Mouse (Mus musculus) ES-Bruce4 (cell line): ENCODE measurements around the gene Myo10. TPM values are rescaled to one million over a fixed set of nuclear protein-coding genes. Genes with fewer than 3 reads are reported as not detected.

Source experiments
- H3K27ac ChIP-seq: 2 replicates; pipeline ENCODE4 v1.5.1; 2012; ENCODE audit warnings: low read length, inconsistent platforms; ENCODE audit not compliant: insufficient read depth
- H3K27me3 ChIP-seq: 2 replicates; pipeline ENCODE4 v1.6.1; 2012; ENCODE audit warnings: mild to moderate bottlenecking, low read length, inconsistent platforms; ENCODE audit not compliant: control insufficient read depth, poor library complexity, insufficient read depth, severe bottlenecking
- H3K36me3 ChIP-seq: 2 replicates; pipeline ENCODE4 v1.6.1; 2012; ENCODE audit warnings: inconsistent platforms, mild to moderate bottlenecking, low read length, moderate library complexity; ENCODE audit not compliant: control insufficient read depth, poor library complexity, insufficient read depth, severe bottlenecking
- H3K4me1 ChIP-seq: one replicate; pipeline ENCODE4 v1.8.1; 2011; ENCODE audit warnings: low read length; ENCODE audit not compliant: control insufficient read depth, insufficient read depth
- H3K4me3 ChIP-seq: 2 replicates; pipeline ENCODE4 v1.5.1; 2011; ENCODE audit warnings: low read depth, mild to moderate bottlenecking, low read length
- H3K9ac ChIP-seq: 2 replicates; pipeline ENCODE4 v1.6.1; 2012; ENCODE audit warnings: low read depth, mild to moderate bottlenecking, inconsistent platforms; ENCODE audit not compliant: poor library complexity, severe bottlenecking
- H3K9me3 ChIP-seq: replicated peaks from 2 replicates; pipeline ENCODE4 v1.6.1; 2012; ENCODE audit warnings: mild to moderate bottlenecking, low read length, inconsistent platforms; ENCODE audit not compliant: control insufficient read depth, poor library complexity, insufficient read depth, severe bottlenecking
- CTCF ChIP-seq: IDR thresholded peaks from one replicate; pipeline ENCODE4 v1.8.1; 2011; ENCODE audit warnings: low read depth, low read length
- EP300 ChIP-seq: IDR thresholded peaks from 2 replicates; pipeline ENCODE4 v1.6.1; 2011; ENCODE audit warnings: low read depth, low read length; ENCODE audit not compliant: insufficient read depth
- POLR2A ChIP-seq: IDR thresholded peaks from one replicate; pipeline ENCODE4 v1.8.1; 2011; ENCODE audit warnings: low read length; ENCODE audit not compliant: insufficient read depth
- polyA plus RNA-seq: library from polyadenylated mRNA; stranded (reverse); fragments of >200 nt; gene quantifications from 2 replicates; pipeline ENCODE4 v1.2.4, GENCODE M21; 2011; ENCODE audit warnings: low read depth; ENCODE audit not compliant: missing spikeins, insufficient read depth, insufficient read length

Gene Myo10
- polyA plus RNA-seq, 1 experiment: 171 TPM

DNA sequence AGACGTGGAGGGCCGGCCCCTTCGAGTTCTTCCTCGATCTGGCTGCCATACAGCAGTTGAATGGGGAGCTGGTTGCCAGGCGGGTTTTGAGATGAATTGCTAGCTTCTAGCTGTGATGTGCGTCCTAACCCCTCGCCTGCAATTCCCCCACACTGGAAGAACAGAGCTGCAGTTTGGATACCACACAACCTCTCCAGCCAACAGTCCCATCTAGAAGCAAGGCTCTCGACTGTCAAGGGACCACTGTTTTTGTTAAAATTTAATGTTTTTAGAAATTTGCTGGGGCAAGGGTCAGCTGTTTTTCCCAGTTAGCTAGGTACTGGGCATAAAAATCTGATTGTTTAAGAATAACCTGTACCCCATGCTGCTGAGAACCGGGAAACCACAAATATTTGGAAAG is 165.1 kb downstream of the Myo10 start:
- H3K36me3 ChIP-seq: peaks cover 84% of the 10 kb centered on the region
- H3K9me3 ChIP-seq: no peaks in the 10 kb centered on the region
- no peak overlapping the region for H3K9ac ChIP-seq
- no peak for TF ChIP-seq CTCF
- no peak for TF ChIP-seq EP300
- no peaks in the 10 kb centered on the region for H3K27me3 ChIP-seq
- H3K4me3 ChIP-seq: no peak overlapping the region
- no peak overlapping the region for H3K27ac ChIP-seq
- H3K4me1 ChIP-seq: peaks cover 2% of the 10 kb centered on the region

GRCm38 (mm10) chr15:25787965-25788364 is 165.6 kb downstream of the Myo10 start:
- no peaks in the 10 kb centered on the region for H3K9me3 ChIP-seq
- no peak for TF ChIP-seq EP300
- TF ChIP-seq CTCF: no peak
- TF ChIP-seq POLR2A: no peak
- H3K9ac ChIP-seq: no peak overlapping the region
- no peak overlapping the region for H3K4me3 ChIP-seq
- H3K27me3 ChIP-seq: no peaks in the 10 kb centered on the region
- peaks cover 84% of the 10 kb centered on the region for H3K36me3 ChIP-seq
- H3K4me1 ChIP-seq: peaks cover 2% of the 10 kb centered on the region
- no peak overlapping the region for H3K27ac ChIP-seq

GRCm38 (mm10) chr15:25788565-25788964 is 166.2 kb downstream of the Myo10 start:
- Histone ChIP-seq H3K36me3 (peaks cover 84% of the 10 kb centered on the region), H3K4me3 (no peak overlapping the region), H3K9ac (no peak overlapping the region), H3K27ac (no peak overlapping the region), H3K27me3 (no peaks in the 10 kb centered on the region), H3K9me3 (no peaks in the 10 kb centered on the region), H3K4me1 (peaks cover 2% of the 10 kb centered on the region)
- TF ChIP-seq CTCF (no peak), POLR2A (no peak), EP300 (no peak)

- Histone ChIP-seq H3K4me3 (no peak overlapping the region), H3K27ac (0 out of 2 replicates have a peak overlapping the region, but pooled peaks have one; percentile 19), H3K4me1 (peaks cover 2% of the 10 kb centered on the region), H3K9me3 (no peaks in the 10 kb centered on the region), H3K27me3 (no peaks in the 10 kb centered on the region), H3K36me3 (peaks cover 84% of the 10 kb centered on the region), H3K9ac (no peak overlapping the region)
- TF ChIP-seq CTCF: no peak
Measured at GRCm38 (mm10) chr15:25789241-25789640, 166.9 kb downstream of the Myo10 start.

DNA sequence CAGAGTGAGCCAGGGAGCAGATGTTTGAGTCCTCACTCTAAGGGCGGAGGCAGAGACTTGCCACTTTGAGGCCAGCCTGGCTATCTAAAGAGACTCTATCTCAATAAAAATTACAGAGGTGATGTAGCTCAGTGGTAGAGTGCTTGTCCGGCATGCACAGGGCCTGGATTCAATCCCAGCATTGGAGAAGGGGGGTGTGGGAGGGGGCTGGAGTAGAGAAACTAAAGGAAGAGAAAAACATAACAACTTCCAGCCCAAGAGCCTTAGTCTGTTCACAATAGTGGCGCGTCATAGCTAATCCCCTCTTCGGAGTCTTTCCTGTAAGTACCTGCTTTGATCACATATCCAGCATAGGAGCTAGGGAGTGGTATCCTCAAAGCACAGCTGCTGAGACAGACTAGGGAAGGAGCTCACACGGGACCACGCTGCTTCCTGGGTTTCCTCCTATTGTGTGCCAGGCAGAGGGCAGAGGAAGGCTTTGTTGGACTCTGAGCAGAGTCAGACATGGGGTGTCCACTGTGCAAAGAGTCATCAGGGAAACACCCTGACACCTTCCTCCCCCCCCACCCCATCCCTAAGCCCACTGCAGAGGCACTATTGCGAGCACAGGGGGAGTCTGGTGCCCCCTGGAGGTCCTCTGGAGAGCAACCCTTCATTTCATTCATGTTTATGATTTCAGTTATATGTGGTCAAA is 169.5 kb downstream of the Myo10 start:
- Histone ChIP-seq H3K9me3 (no peaks in the 10 kb centered on the region), H3K27ac (peak overlapping the region; percentile 12; the same call in 1 of the 2 replicates), H3K27me3 (no peaks in the 10 kb centered on the region), H3K9ac (no peak overlapping the region), H3K4me3 (no peak overlapping the region), H3K4me1 (no peaks in the 10 kb centered on the region), H3K36me3 (peaks cover 85% of the 10 kb centered on the region)
- TF ChIP-seq CTCF (peak; percentile 57), EP300 (no peak)

GRCm38 (mm10) chr15:25794123-25794522 is 171.8 kb downstream of the Myo10 start:
- Histone ChIP-seq H3K4me3 (no peak overlapping the region), H3K4me1 (no peaks in the 10 kb centered on the region), H3K9ac (no peak overlapping the region), H3K27me3 (no peaks in the 10 kb centered on the region), H3K36me3 (peaks cover 85% of the 10 kb centered on the region), H3K9me3 (no peaks in the 10 kb centered on the region), H3K27ac (no peak overlapping the region)
- TF ChIP-seq CTCF: no peak
